Mouse (Mus musculus) hindbrain, embryonic 15.5 days (tissue): ENCODE data around the gene Klhl29. TPM values are rescaled to one million over a fixed set of nuclear protein-coding genes. Genes with fewer than 3 reads are reported as not detected.

Experiments used
- ATAC-seq: fragments of 200-750 bp; cut with Nextera tagmentation; 2 replicates; pipeline ENCODE4 v1.8.0; 2017; ENCODE audit warnings: low read depth, moderate number of reproducible peaks, moderate TSS enrichment; ENCODE audit not compliant: low FRiP score
- H3K27ac ChIP-seq: fragments of 300-500 bp; sonication (generic); replicated peaks from 2 replicates; pipeline ENCODE4 v1.5.1; 2015; ENCODE audit warnings: mild to moderate bottlenecking, inconsistent platforms
- H3K27me3 ChIP-seq: fragments of 300-500 bp; sonication (generic); 2 replicates; pipeline ENCODE4 v1.6.1; 2015; ENCODE audit warnings: control low read depth, inconsistent platforms
- H3K36me3 ChIP-seq: fragments of 300-500 bp; sonication (generic); 2 replicates; pipeline ENCODE4 v1.6.1; 2015; ENCODE audit warnings: control low read depth, inconsistent platforms
- H3K4me1 ChIP-seq: fragments of 300-500 bp; sonication (generic); replicated peaks from 2 replicates; pipeline ENCODE4 v1.6.1; 2015; ENCODE audit warnings: control low read depth, inconsistent platforms
- H3K4me2 ChIP-seq: fragments of 300-500 bp; sonication (generic); 2 replicates; pipeline ENCODE4 v1.6.1; 2015; ENCODE audit warnings: moderate library complexity, mild to moderate bottlenecking, inconsistent platforms
- H3K4me3 ChIP-seq: fragments of 300-500 bp; sonication (generic); 2 replicates; pipeline ENCODE4 v1.5.1; 2015; ENCODE audit warnings: mild to moderate bottlenecking, inconsistent platforms
- H3K9ac ChIP-seq: fragments of 300-500 bp; sonication (generic); 2 replicates; pipeline ENCODE4 v1.6.1; 2015; ENCODE audit warnings: inconsistent platforms
- H3K9me3 ChIP-seq: fragments of 300-500 bp; sonication (generic); 2 replicates; pipeline ENCODE4 v1.6.1; 2016; ENCODE audit warnings: control low read depth, inconsistent platforms
- WGBS: fragments of 180-500 bp; shearing (Covaris S2); methylation state at CpG from one replicate; pipeline ENCODE4 v1.1.7; 2015; 5-methylcytosine and 5-hydroxymethylcytosine counted together
- polyA plus RNA-seq: library from polyadenylated mRNA; unstranded; fragments of >200 nt; fragmentation: Nextera tagmentation; extraction: Ambion mirVana; gene quantifications from 2 replicates; pipeline ENCODE4 v1.2.1, GENCODE M21; 2015

Klhl29 gene
- polyA plus RNA-seq: 4.2 and 4.8 TPM in 2 replicates

GRCm38 (mm10) chr12:5375616-5376461, at the start of gene Klhl29:
TSS of gene Klhl29 (minus strand) at chr12:5375682.
- peak within 1 kb of the TSS; percentile 89 for H3K9ac ChIP-seq
- H3K27ac ChIP-seq: peak within 1 kb of the TSS; percentile 96
- peak within 1 kb of the TSS; percentile 70 for H3K4me3 ChIP-seq
- peak; percentile 95 for ATAC-seq
- H3K4me2 ChIP-seq: peak within 1 kb of the TSS; percentile 93
- no peaks in the 10 kb centered on the region for H3K36me3 ChIP-seq
- H3K9me3 ChIP-seq: no peaks in the 10 kb centered on the region
- 1% methylated on average over 63 of the region's 66 CpGs for WGBS
- no peaks in the 10 kb centered on the region for H3K27me3 ChIP-seq
- H3K4me1 ChIP-seq: peaks cover 30% of the 10 kb centered on the region

GRCm38 (mm10) chr12:5425276-5425675, 49.8 kb upstream of the Klhl29 start:
- H3K27ac ChIP-seq: no peak overlapping the region
- H3K9ac ChIP-seq: no peak overlapping the region
- no peaks in the 10 kb centered on the region; the same call in 1 of the 2 replicates for H3K4me1 ChIP-seq
- no peaks in the 10 kb centered on the region for H3K36me3 ChIP-seq
- no peak for ATAC-seq
- 78% methylated on average over 4 of the region's 4 CpGs for WGBS
- no peak overlapping the region for H3K4me2 ChIP-seq
- H3K27me3 ChIP-seq: no peaks in the 10 kb centered on the region
- no peak overlapping the region for H3K4me3 ChIP-seq
- no peaks in the 10 kb centered on the region for H3K9me3 ChIP-seq

GRCm38 (mm10) chr12:5415806-5416205, 40.3 kb upstream of the Klhl29 start:
- no peak overlapping the region for H3K9ac ChIP-seq
- no peaks in the 10 kb centered on the region for H3K9me3 ChIP-seq
- H3K4me2 ChIP-seq: peak overlapping the region; percentile 11; the same call in 1 of the 2 replicates
- H3K27ac ChIP-seq: no peak overlapping the region
- WGBS: 15% methylated on average over 3 of the region's 3 CpGs
- no peak for ATAC-seq
- peaks cover 7% of the 10 kb centered on the region for H3K4me1 ChIP-seq
- no peak overlapping the region for H3K4me3 ChIP-seq
- H3K36me3 ChIP-seq: no peaks in the 10 kb centered on the region
- H3K27me3 ChIP-seq: no peaks in the 10 kb centered on the region

- no peaks in the 10 kb centered on the region for H3K9me3 ChIP-seq
- H3K9ac ChIP-seq: no peak overlapping the region
- no peak overlapping the region for H3K4me3 ChIP-seq
- H3K27ac ChIP-seq: no peak overlapping the region
- H3K4me1 ChIP-seq: peaks cover 15% of the 10 kb centered on the region
- H3K4me2 ChIP-seq: no peak overlapping the region
- no peaks in the 10 kb centered on the region for H3K36me3 ChIP-seq
- ATAC-seq: no peak
- no peaks in the 10 kb centered on the region for H3K27me3 ChIP-seq
These were observed 38.5 kb upstream of the Klhl29 start for GRCm38 (mm10) chr12:5413976-5414375.

GRCm38 (mm10) chr12:5411761-5412537, 36.5 kb upstream of the Klhl29 start:
- no peaks in the 10 kb centered on the region for H3K27me3 ChIP-seq
- no peak overlapping the region for H3K4me3 ChIP-seq
- H3K9me3 ChIP-seq: no peaks in the 10 kb centered on the region
- peaks cover 15% of the 10 kb centered on the region for H3K4me1 ChIP-seq
- H3K27ac ChIP-seq: no peak overlapping the region
- H3K36me3 ChIP-seq: no peaks in the 10 kb centered on the region
- ATAC-seq: no peak
- no peak overlapping the region for H3K4me2 ChIP-seq
- H3K9ac ChIP-seq: no peak overlapping the region
- WGBS: 72% methylated on average over 13 of the region's 13 CpGs

- Histone ChIP-seq H3K9me3 (no peaks in the 10 kb centered on the region), H3K4me1 (peaks cover 11% of the 10 kb centered on the region), H3K4me3 (no peak overlapping the region), H3K27me3 (no peaks in the 10 kb centered on the region), H3K36me3 (no peaks in the 10 kb centered on the region), H3K27ac (no peak overlapping the region), H3K4me2 (no peak overlapping the region), H3K9ac (no peak overlapping the region)
- no peak for ATAC-seq
- 77% methylated on average over 4 of the region's 4 CpGs for WGBS
These were observed 35.9 kb upstream of the Klhl29 start for GRCm38 (mm10) chr12:5411346-5411745.

- Histone ChIP-seq H3K9me3 (no peaks in the 10 kb centered on the region), H3K27me3 (no peaks in the 10 kb centered on the region), H3K4me2 (peak overlapping the region; percentile 47), H3K9ac (no peak overlapping the region), H3K4me1 (peaks cover 9% of the 10 kb centered on the region), H3K4me3 (no peak overlapping the region), H3K27ac (no peak overlapping the region), H3K36me3 (no peaks in the 10 kb centered on the region)
- ATAC-seq: peak; percentile 88
- WGBS: 8% methylated on average over 16 of the region's 16 CpGs
These were observed 35.1 kb upstream of the Klhl29 start for GRCm38 (mm10) chr12:5410391-5411115.

GRCm38 (mm10) chr12:5407175-5407574, 31.7 kb upstream of the Klhl29 start:
- Histone ChIP-seq H3K9me3 (no peaks in the 10 kb centered on the region), H3K4me3 (no peak overlapping the region), H3K27me3 (no peaks in the 10 kb centered on the region), H3K27ac (no peak overlapping the region), H3K36me3 (no peaks in the 10 kb centered on the region), H3K4me1 (peaks cover 9% of the 10 kb centered on the region), H3K4me2 (no peak overlapping the region), H3K9ac (no peak overlapping the region)
- ATAC-seq: no peak
- 52% methylated on average over 8 of the region's 8 CpGs for WGBS

GRCm38 (mm10) chr12:5397423-5397822, 21.9 kb upstream of the Klhl29 start:
- Histone ChIP-seq H3K27ac (no peak overlapping the region), H3K9ac (no peak overlapping the region), H3K9me3 (no peaks in the 10 kb centered on the region), H3K36me3 (no peaks in the 10 kb centered on the region), H3K4me3 (no peak overlapping the region), H3K27me3 (no peaks in the 10 kb centered on the region), H3K4me2 (no peak overlapping the region), H3K4me1 (no peaks in the 10 kb centered on the region)
- WGBS: 58% methylated on average over 5 of the region's 5 CpGs
- no peak for ATAC-seq

- H3K27ac ChIP-seq: no peak overlapping the region
- ATAC-seq: no peak
- no peaks in the 10 kb centered on the region for H3K27me3 ChIP-seq
- 73% methylated on average over 3 of the region's 3 CpGs for WGBS
- H3K36me3 ChIP-seq: no peaks in the 10 kb centered on the region
- no peaks in the 10 kb centered on the region for H3K9me3 ChIP-seq
- H3K4me3 ChIP-seq: no peak overlapping the region
- H3K4me2 ChIP-seq: no peak overlapping the region
- no peak overlapping the region for H3K9ac ChIP-seq
- no peaks in the 10 kb centered on the region for H3K4me1 ChIP-seq
These were observed 19.7 kb upstream of the Klhl29 start for GRCm38 (mm10) chr12:5395188-5395587.

GRCm38 (mm10) chr12:5387112-5387511, 11.6 kb upstream of the Klhl29 start:
- no peak overlapping the region for H3K9ac ChIP-seq

GRCm38 (mm10) chr12:5386688-5387087, 11.2 kb upstream of the Klhl29 start:
- Histone ChIP-seq H3K4me3 (no peak overlapping the region), H3K4me1 (no peaks in the 10 kb centered on the region), H3K4me2 (no peak overlapping the region), H3K27ac (no peak overlapping the region), H3K27me3 (no peaks in the 10 kb centered on the region), H3K9ac (no peak overlapping the region), H3K36me3 (no peaks in the 10 kb centered on the region), H3K9me3 (no peaks in the 10 kb centered on the region)
- 0 out of 2 replicates have a peak, but pooled peaks have one; percentile 42 for ATAC-seq

More at GRCm38 (mm10) chr12:5387112-5387511, 11.6 kb upstream of the Klhl29 start:
- H3K9me3 ChIP-seq: no peaks in the 10 kb centered on the region
- H3K4me1 ChIP-seq: no peaks in the 10 kb centered on the region
- no peak overlapping the region for H3K4me2 ChIP-seq
- H3K36me3 ChIP-seq: no peaks in the 10 kb centered on the region
- 81% methylated on average over 1 of the region's 1 CpGs for WGBS
- no peak for ATAC-seq
- no peak overlapping the region for H3K27ac ChIP-seq
- no peaks in the 10 kb centered on the region for H3K27me3 ChIP-seq
- H3K4me3 ChIP-seq: no peak overlapping the region
